Mouse (Mus musculus) liver, embryonic 14.5 days (tissue): ENCODE measurements around the gene Itpka.

Experiments
- CTCF ChIP-seq: IDR thresholded peaks from 2 replicates; pipeline ENCODE4 v1.5.1; 2016; ENCODE audit warnings: antibody characterized with exemption, low read depth, control low read depth
- EP300 ChIP-seq: IDR thresholded peaks from 2 replicates; pipeline ENCODE4 v1.6.1; 2016; ENCODE audit warnings: antibody characterized with exemption, low read depth

- TF ChIP-seq EP300 (no peak), CTCF (no peak)
Observed at GRCm38 (mm10) chr2:119710011-119710410, 32.1 kb upstream of the Itpka start.
